Mouse (Mus musculus): ENCODE data around the gene Tmcc1. TPM values are rescaled to one million over a fixed set of nuclear protein-coding genes. Genes with fewer than 3 reads are reported as not detected.

The Tmcc1 gene
- polyA plus RNA-seq, 1 experiment = 11.3 TPM

- no peaks in the 10 kb centered on the region for H3K36me3 ChIP-seq (ENCODE audit: control insufficient read depth, insufficient read depth)
- no peak for TF ChIP-seq FOSL1 (IDR thresholded peaks at IDR 0.05; ENCODE audit: insufficient read depth, low read length, poor library complexity, severe bottlenecking)
- TF ChIP-seq CTCF (IDR thresholded peaks at IDR 0.05; ENCODE audit: control insufficient read depth, insufficient read depth, insufficient read length) = no peak
- no peak for TF ChIP-seq MYOD1 (IDR thresholded peaks at IDR 0.05; ENCODE audit: control insufficient read depth, insufficient read length, low read depth)
- TF ChIP-seq MYOG (IDR thresholded peaks at IDR 0.05; ENCODE audit: control insufficient read depth, extremely low read depth, insufficient read length) = no peak
- no peak for TF ChIP-seq MAX (IDR thresholded peaks at IDR 0.05)
- no peak for TF ChIP-seq USF1 (IDR thresholded peaks at IDR 0.05; ENCODE audit: low read depth)
- no peak for TF ChIP-seq CEBPB (IDR thresholded peaks at IDR 0.05; ENCODE audit: low read depth)
- H3K4me3 ChIP-seq (ENCODE audit: insufficient read depth, poor library complexity, severe bottlenecking) = no peak overlapping the region
- H3K79me3 ChIP-seq (ENCODE audit: low read depth) = peaks cover 14% of the 10 kb centered on the region
- H3K79me2 ChIP-seq (ENCODE audit: control insufficient read depth, insufficient read depth) = peaks cover 41% of the 10 kb centered on the region
- no peak overlapping the region for H3ac ChIP-seq (ENCODE audit: control insufficient read depth, insufficient read length, low read depth)
- H3K27me3 ChIP-seq (ENCODE audit: control insufficient read depth, insufficient read depth, insufficient read length) = no peaks in the 10 kb centered on the region
Measured at GRCm38 (mm10) chr6:116140782-116141181, 52.5 kb downstream of the Tmcc1 start.

GRCm38 (mm10) chr6:116139143-116139856 lies 54.0 kb downstream of the Tmcc1 start:
- Histone ChIP-seq H3K36me3 (ENCODE audit: control insufficient read depth, insufficient read depth) (no peaks in the 10 kb centered on the region), H3ac (ENCODE audit: control insufficient read depth, insufficient read length, low read depth) (no peak overlapping the region), H3K79me2 (ENCODE audit: control insufficient read depth, insufficient read depth) (peaks cover 35% of the 10 kb centered on the region), H3K4me3 (ENCODE audit: insufficient read depth, poor library complexity, severe bottlenecking) (no peak overlapping the region), H3K27me3 (ENCODE audit: control insufficient read depth, insufficient read depth, insufficient read length) (no peaks in the 10 kb centered on the region), H3K79me3 (ENCODE audit: low read depth) (peaks cover 12% of the 10 kb centered on the region)
- TF ChIP-seq MAX (IDR thresholded peaks at IDR 0.05) (no peak), MYOD1 (IDR thresholded peaks at IDR 0.05; ENCODE audit: control insufficient read depth, insufficient read length, low read depth) (no peak), FOSL1 (IDR thresholded peaks at IDR 0.05; ENCODE audit: insufficient read depth, low read length, poor library complexity, severe bottlenecking) (no peak), CTCF (IDR thresholded peaks at IDR 0.05; ENCODE audit: control insufficient read depth, insufficient read depth, insufficient read length) (no peak), USF1 (IDR thresholded peaks at IDR 0.05; ENCODE audit: low read depth) (no peak), CEBPB (IDR thresholded peaks at IDR 0.05; ENCODE audit: low read depth) (no peak), MYOG (IDR thresholded peaks at IDR 0.05; ENCODE audit: control insufficient read depth, extremely low read depth, insufficient read length) (no peak)

GRCm38 (mm10) chr6:116135971-116136632 lies 57.2 kb downstream of the Tmcc1 start:
- Histone ChIP-seq H3K79me3 (ENCODE audit: low read depth) (peaks cover 5% of the 10 kb centered on the region), H3K4me3 (ENCODE audit: insufficient read depth, poor library complexity, severe bottlenecking) (no peak overlapping the region), H3K27me3 (ENCODE audit: control insufficient read depth, insufficient read depth, insufficient read length) (no peaks in the 10 kb centered on the region), H3ac (ENCODE audit: control insufficient read depth, insufficient read length, low read depth) (no peak overlapping the region), H3K36me3 (ENCODE audit: control insufficient read depth, insufficient read depth) (peaks cover 9% of the 10 kb centered on the region), H3K79me2 (ENCODE audit: control insufficient read depth, insufficient read depth) (peaks cover 16% of the 10 kb centered on the region)
- TF ChIP-seq FOSL1 (IDR thresholded peaks at IDR 0.05; ENCODE audit: insufficient read depth, low read length, poor library complexity, severe bottlenecking) (no peak), MYOG (IDR thresholded peaks at IDR 0.05; ENCODE audit: control insufficient read depth, extremely low read depth, insufficient read length) (no peak), CEBPB (IDR thresholded peaks at IDR 0.05; ENCODE audit: low read depth) (no peak), USF1 (IDR thresholded peaks at IDR 0.05; ENCODE audit: low read depth) (no peak), MYOD1 (IDR thresholded peaks at IDR 0.05; ENCODE audit: control insufficient read depth, insufficient read length, low read depth) (no peak), MAX (IDR thresholded peaks at IDR 0.05) (no peak), CTCF (IDR thresholded peaks at IDR 0.05; ENCODE audit: control insufficient read depth, insufficient read depth, insufficient read length) (no peak)

GRCm38 (mm10) chr6:116133756-116134155 lies 59.5 kb downstream of the Tmcc1 start:
- Histone ChIP-seq H3K79me3 (ENCODE audit: low read depth) (peaks cover 2% of the 10 kb centered on the region), H3K79me2 (ENCODE audit: control insufficient read depth, insufficient read depth) (no peaks in the 10 kb centered on the region), H3ac (ENCODE audit: control insufficient read depth, insufficient read length, low read depth) (no peak overlapping the region), H3K4me3 (ENCODE audit: insufficient read depth, poor library complexity, severe bottlenecking) (no peak overlapping the region), H3K36me3 (ENCODE audit: control insufficient read depth, insufficient read depth) (peaks cover 9% of the 10 kb centered on the region), H3K27me3 (ENCODE audit: control insufficient read depth, insufficient read depth, insufficient read length) (no peaks in the 10 kb centered on the region)
- TF ChIP-seq MAX (IDR thresholded peaks at IDR 0.05) = no peak
- no peak for TF ChIP-seq CTCF (IDR thresholded peaks at IDR 0.05; ENCODE audit: control insufficient read depth, insufficient read depth, insufficient read length)
- no peak for TF ChIP-seq USF1 (IDR thresholded peaks at IDR 0.05; ENCODE audit: low read depth)
- no peak for TF ChIP-seq CEBPB (IDR thresholded peaks at IDR 0.05; ENCODE audit: low read depth)
- no peak for TF ChIP-seq FOSL1 (IDR thresholded peaks at IDR 0.05; ENCODE audit: insufficient read depth, low read length, poor library complexity, severe bottlenecking)
- no peak for TF ChIP-seq MYOD1 (IDR thresholded peaks at IDR 0.05; ENCODE audit: control insufficient read depth, insufficient read length, low read depth)
- TF ChIP-seq MYOG (IDR thresholded peaks at IDR 0.05; ENCODE audit: control insufficient read depth, extremely low read depth, insufficient read length) = no peak

GRCm38 (mm10) chr6:116131771-116132170 lies 61.5 kb downstream of the Tmcc1 start:
- Histone ChIP-seq H3K79me3 (ENCODE audit: low read depth) (no peaks in the 10 kb centered on the region), H3K36me3 (ENCODE audit: control insufficient read depth, insufficient read depth) (peaks cover 9% of the 10 kb centered on the region), H3K27me3 (ENCODE audit: control insufficient read depth, insufficient read depth, insufficient read length) (no peaks in the 10 kb centered on the region), H3K79me2 (ENCODE audit: control insufficient read depth, insufficient read depth) (no peaks in the 10 kb centered on the region), H3K4me3 (ENCODE audit: insufficient read depth, poor library complexity, severe bottlenecking) (no peak overlapping the region), H3ac (ENCODE audit: control insufficient read depth, insufficient read length, low read depth) (no peak overlapping the region)
- TF ChIP-seq MYOD1 (IDR thresholded peaks at IDR 0.05; ENCODE audit: control insufficient read depth, insufficient read length, low read depth) = no peak
- TF ChIP-seq CEBPB (IDR thresholded peaks at IDR 0.05; ENCODE audit: low read depth) = no peak
- TF ChIP-seq MYOG (IDR thresholded peaks at IDR 0.05; ENCODE audit: control insufficient read depth, extremely low read depth, insufficient read length) = no peak
- TF ChIP-seq MAX (IDR thresholded peaks at IDR 0.05) = no peak
- no peak for TF ChIP-seq USF1 (IDR thresholded peaks at IDR 0.05; ENCODE audit: low read depth)
- no peak for TF ChIP-seq FOSL1 (IDR thresholded peaks at IDR 0.05; ENCODE audit: insufficient read depth, low read length, poor library complexity, severe bottlenecking)
- TF ChIP-seq CTCF (IDR thresholded peaks at IDR 0.05; ENCODE audit: control insufficient read depth, insufficient read depth, insufficient read length) = no peak

Measured in C2C12 (cell line).